Mouse (Mus musculus): ENCODE results near the gene Alx1. TPM values are rescaled to one million over a fixed set of nuclear protein-coding genes. Genes with fewer than 3 reads are reported as not detected.

The Alx1 gene
- not detected for total RNA-seq (2021)
- long read RNA-seq, experiment 1: 0 reads
- long read RNA-seq, experiment 2: 0 reads

DNA sequence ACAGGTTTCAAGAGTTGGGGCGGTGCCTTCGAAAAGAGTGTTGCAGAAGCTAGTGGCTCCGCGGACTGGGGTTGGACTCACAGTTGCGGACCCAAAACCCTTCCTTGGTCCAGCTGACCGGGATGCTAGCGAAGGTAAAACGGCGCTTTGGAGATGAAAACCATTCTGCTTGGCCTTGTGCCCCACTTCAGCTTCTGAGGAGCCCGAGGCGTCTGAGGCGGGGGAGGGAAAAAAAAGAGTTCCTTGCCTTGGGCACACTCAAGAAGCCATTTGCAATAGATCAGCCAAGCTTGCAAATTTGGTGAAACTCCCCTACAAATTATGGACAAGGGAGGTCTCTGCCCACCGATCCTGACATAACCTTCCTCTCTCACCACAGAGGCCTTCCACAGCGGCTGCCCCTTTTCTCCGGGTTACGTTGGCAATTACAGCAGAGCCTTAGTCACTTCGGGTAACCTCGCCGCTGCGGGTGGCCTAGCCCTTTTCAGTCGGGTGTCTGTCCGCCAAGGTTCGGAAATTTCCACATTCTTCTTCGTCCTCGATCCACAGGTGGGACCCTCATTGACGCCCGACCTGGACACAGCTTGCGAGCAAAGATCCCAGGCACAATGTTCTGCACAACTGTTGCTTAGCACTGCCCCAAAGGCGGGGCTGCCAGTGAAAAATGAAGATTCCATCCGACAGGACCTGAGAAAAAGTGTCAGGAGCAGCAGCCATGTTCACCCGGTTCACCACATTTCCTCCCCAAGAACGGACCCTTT is at the start of gene Alx1:
TSS of gene Alx1 (minus strand) at position 486 of the 761 bp plus-strand sequence.
- DNase-seq (ENCODE audit: low spot score): no peak

DNA sequence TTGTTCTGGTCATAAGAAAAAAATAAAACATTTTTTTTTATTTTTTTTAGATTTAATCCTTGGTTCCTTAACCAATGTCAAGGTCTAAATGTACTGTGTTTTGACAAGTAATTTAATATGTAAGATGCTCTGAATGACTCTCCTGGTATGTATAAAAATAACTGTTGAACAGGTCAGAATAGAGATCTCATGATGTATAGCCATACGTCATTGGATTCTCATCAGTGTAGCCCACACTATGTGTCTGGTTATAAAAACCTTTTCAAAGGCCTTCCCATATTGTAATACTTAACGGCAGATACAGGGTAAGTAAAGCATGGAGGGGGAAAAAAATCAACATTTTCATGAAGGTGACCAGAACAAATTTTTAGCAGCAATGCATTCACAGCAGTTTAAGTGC is 19.6 kb upstream of the Alx1 start:
- no peak for DNase-seq (ENCODE audit: low spot score)

DNA sequence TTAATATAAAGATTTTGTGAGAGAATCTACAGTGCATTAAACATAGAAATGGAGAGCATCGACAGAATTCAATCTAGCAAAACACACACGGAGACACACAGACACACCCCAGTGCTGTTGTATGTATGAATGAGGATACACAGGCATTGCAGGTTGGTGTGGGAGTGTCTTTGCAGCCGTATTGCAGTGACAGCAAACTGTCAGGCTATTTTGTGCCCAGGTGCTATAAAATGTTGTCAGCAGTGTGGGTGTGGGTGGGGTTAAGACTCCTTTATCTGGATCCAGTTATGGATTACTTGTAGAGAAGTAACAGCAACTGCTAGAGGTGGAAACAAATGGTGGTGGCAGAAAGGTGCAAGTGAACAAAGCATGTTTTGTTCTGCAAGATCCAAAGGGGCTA is 16.6 kb upstream of the Alx1 start:
- no peak for DNase-seq (ENCODE audit: low spot score)

DNA sequence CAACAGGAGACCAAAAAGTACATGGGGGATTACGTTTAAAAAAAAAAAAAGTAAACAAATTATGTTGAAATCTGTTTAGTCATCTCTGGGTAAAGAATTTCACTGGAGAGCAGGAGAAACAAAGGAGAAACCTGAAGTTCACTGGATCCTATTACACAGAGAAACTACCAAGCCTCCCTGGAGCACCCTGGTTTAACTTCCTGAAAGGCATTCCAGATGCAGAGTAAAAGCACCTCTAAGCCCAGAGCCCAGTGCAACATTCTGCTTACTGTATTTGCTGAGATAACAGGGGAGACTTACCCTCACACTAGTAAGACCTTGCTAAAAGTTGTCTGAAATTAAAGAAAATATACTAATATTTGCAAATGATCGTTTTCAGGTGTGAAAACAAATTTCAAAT is 15.0 kb upstream of the Alx1 start:
- no peak for DNase-seq (ENCODE audit: low spot score)

DNA sequence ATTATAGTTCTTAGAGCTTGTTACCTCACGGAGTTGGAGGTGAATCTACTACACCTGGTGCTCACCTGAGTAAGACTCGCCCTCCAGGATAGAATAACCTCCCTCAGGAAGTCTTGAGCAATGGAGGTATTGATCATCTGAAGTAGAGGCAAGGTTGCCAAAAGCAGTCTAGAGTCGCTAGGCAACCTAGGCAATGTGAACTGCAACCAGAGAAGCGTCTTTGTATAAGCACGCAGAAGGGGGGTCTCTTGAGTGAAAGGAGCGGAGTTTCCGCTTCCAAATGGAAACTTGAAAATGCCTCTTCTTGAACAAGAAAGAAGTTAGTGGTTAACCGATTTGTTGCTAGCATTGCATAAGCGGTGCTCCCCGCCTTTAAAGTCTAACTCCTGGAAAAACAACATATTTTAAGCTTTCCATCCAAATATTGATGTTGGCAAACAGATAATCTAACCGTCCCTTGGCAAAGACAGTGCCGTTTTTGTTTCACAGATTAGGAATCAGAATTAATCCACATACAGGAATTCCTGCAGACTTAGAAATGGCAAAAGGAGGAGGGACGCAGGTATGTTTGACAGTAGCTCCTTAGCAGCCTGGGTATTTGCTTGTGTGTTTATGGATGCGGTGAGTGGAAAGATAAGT is 5.1 kb upstream of the Alx1 start:
- no peak for DNase-seq (ENCODE audit: low spot score)

DNA sequence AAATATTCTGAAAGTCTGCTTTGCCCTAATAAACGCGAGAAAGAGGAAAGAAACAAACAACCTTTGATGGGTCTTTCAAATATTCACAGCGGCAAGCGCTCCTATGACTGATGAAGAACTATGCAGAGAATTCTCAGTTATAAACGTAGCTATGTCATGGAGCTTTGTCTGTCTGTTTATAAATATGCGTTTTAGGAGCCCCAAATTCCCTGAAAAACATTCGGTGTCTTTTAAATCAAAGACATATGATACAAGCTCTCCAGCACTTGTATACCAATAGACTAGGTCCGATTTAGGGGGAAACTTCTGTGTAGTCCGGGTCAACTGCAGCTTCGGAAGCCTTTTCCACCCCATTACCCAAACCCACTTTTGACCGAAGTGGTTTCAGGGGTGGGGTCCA is 916 bp upstream of the Alx1 start:
- no peak for DNase-seq (ENCODE audit: low spot score)

DNA sequence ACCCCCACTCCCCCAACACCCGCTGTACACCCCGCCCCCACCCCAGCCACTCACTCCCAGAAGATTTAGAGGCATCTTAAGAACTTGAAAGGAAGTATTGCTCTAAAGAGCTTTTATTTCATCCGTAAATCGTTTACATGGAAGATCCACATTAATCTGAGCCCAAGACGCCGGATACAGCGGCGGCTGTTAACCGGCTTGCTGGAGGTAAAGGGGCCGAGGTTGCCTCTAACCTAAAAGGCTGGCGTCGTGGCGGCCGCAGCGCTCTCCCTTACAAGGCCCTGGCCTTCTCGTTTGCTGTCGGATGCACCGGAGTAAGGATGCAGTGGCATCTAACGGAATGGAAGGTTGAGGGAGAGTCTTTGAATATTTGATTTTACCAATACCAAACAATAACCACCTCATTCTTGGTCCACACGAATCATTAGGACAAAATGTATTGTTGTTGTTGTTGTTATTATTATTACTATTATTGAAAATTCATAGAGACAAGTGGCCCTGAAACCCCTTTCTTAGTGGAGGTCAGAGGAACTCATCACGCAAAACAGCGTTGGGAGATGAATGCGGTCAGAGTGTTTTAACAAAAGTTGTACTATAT is 784 bp downstream of the Alx1 start:
- DNase-seq (ENCODE audit: low spot score): no peak

DNA sequence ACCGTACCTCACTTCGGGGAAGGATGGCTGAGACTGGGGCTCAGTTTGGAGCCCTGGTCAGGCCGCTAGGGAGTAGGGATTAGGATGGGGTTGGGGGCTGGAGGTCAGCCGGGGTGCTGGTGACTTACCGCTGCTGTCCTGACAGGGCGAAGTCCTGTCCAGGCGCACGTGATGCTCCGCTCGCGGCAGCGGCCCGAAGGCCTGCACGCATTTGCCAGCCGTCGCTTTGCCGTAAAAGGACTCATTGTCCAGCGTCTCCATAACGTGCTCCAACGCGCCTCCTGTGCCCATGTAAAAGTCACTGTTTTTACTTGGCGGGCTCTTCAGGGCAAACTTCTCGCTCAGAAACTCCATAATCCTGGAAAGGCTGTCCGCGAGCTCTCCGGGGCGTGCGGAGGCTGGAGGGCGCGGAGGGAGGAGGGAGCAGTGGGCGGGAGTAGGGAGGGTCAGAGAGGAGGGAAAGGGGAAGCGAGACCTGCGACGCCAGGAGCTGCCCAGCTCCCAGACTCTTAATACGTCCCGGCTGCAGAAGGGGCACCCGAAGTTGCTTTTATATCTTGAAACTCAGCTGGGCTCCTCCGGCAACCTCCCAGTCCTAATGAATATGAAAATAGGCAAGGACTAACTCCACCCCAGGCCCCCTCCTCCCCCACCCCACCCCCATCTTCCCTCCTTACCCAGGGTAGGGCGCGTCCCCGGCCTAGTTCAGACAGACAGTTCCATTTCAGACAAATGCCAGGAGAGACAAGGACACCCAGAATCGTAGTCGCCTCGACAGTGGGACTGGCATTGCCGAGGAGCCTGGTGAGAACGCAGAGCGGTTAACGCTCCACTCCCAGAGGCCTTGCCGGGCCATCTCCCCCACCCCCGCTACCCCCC is 1.5 kb downstream of the Alx1 start:
- DNase-seq (ENCODE audit: low spot score): no peak

DNA sequence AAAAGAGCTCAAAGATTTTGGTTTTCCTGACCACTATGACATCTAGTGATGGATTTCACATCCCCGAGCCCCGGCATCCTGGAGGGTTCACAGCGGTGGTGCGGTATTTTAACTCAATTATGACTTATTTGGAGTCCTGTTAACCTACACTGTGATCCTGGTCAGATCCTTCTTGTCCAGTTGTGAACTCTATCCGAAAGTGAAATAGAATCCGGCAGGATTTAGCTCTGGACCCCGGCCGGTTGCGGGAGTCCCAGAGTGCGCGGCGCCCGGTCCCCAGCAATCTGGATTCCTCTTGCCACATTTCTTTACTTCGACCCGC is 2.1 kb downstream of the Alx1 start:
- DNase-seq (ENCODE audit: low spot score): no peak

DNA sequence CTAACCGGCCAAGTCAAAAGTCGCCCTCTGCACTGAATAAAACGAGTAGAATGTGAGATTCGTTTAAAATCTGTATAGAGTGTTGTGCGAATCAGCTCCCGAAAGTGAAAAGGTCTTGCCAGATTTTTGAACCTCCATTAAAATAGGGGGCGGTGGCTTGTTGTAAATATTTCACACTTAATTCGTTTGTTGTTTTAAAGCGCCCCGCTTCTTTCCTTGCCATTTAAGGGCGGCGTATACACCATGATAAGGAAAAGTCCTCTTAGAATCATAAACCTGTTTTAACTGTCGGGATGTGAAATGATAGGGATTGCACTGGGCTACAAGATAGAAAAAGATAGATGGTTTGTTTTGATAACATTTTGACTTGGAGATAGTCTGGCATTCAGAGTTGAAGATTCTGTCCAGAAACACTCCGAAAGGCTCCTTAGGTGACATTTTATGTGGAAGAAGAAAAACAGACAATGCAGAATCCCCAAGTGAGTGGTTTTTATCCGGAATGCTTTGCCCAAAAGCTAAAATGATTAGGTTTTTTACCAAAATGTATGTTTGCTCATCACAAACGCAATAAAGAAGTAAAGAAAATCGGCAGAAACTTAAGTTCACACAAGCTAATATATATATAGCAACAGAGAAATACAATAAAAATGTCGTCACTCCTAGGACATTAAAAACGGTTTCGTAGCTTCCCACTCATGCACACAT is 2.6 kb downstream of the Alx1 start:
- no peak for DNase-seq (ENCODE audit: low spot score)

DNA sequence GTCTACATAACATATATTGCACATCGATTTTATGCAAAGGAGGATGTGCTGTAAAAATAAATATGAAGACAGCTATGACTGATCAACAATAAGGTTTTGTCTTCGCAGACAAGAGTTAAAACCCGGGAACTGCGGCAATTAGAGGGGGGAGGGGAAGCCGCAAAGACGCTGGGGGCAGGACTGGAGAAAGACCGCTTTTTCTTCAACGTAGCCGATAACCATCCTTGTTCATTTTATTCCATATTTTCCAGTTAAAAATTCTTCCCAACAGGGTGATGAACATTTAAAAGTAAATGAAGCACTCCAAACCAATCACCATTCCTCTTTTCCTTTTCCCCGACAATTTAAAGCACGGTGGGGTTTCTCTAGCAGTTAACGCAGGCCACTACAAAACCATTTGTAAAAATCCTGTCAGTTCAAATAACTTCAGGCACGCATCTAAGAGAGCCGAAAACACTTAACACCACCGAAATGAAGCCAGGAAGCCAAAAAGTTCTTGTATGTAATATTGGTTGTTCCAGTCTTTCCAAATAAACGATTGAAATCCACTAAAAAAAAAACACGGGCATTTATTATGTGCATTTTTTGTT is 3.3 kb downstream of the Alx1 start:
- no peak for DNase-seq (ENCODE audit: low spot score)

DNA sequence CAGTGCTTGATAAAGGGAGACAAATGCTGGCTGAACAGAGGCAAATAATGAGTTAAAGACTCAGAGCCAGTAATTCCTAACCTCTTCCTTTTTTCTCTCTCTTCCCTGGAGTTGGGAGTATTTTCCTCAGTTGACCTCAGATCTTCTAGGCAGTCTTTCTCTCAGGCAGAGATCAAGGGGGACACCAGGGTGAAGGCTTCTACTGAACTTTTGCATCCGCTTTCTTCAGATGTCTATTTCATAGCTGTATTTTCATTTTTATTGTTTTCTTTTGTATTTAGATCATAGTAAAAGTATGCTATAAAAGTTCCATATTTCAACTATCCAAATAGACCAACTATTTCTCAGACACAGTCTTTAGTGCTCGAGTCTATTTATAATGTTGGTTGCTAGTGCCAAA is 27.5 kb downstream of the Alx1 start:
- no peak for DNase-seq (ENCODE audit: low spot score)

DNA sequence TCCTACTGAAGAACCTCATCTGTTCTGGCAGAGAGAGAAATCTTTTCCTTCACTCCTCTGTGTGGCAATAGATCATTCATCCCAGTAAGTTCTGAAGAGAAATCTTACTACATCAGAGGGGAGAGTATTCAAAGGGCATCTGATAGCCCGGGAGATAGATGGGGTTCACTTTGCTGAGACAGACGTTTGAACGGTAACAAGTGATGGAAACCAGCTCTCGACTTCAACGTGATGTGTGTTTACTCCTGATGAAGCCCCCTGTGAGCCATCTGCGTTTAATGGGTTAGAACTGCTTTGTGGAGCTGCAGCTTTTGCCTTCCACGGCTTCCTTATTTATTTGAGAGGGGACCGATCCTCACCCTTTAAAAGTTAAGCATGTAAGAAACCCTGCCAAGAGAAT is 29.1 kb downstream of the Alx1 start:
- DNase-seq (ENCODE audit: low spot score): no peak

DNA sequence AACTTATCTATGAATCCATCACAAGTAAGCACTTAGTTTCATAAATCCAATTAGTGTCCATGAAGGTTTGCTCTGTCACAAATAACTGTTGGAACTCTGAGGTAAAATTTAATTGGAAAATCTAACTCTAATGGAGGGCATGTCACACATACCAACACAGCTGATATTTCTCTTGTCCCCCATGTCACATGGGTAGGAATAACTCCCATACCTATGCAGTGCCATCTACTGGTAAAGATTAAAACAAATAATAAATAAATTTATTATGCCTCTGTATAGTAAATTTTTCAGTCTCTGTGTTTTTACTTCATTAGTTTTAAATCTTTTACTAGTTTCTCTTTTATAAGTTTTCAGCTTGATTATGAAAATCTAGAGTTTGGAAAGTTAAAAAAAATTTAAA is 30.4 kb downstream of the Alx1 start:
- no peak for DNase-seq (ENCODE audit: low spot score)

DNA sequence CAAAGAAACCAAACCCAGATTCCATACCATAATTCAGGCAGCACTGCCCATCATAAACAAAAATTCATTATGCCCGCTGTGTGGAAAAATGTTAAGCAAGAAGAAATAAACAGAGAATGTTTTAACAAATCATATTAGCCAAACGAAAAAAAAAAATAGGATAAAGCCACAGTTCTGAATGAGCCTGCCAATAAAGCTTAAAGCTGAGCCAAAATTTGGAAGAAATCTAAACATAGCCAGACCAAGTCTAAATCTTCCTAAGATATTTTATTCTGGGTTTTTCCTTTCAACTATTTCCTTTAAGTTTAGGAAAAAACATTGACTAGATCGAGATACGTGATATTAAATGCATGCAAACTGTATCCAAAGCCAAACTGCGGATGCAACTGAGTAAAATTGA is 54.9 kb downstream of the Alx1 start:
- DNase-seq (ENCODE audit: low spot score): no peak

DNA sequence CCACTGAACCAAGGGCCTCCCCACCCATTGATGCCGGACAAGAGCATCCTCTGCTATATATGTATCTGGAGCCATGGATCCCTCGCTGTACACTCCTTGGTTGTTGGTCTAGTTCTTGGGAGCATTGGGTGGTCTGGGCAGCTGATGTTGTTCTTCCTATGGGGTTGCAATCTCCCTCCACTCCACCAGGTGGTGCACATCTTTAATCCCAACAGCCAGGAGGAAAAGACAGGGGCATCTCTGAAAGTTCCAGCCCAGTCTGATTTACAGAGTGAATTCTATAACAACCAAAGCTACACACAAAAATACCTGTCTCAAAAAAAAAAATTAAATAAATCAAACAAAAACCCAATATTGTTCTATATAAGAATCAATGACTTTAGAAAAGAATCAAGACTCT is 70.4 kb downstream of the Alx1 start:
- no peak for DNase-seq (ENCODE audit: low spot score)

Other genes starting within 250 kb of the Alx1 start
- not detected for gene Lrriq1, start 206.1 kb upstream of the Alx1 start, total RNA-seq (2021)

Measured in gastrocnemius, adult 18-20 months (tissue).